Comparison of ENCODE assay signal across 7 mouse cellular contexts in genomic region chr12:108002436-108003189, GRCm38 (mm10). TPM values are rescaled to one million over a fixed set of nuclear protein-coding genes. Genes with fewer than 3 reads are reported as not detected.
A peak's percentile ranks its signal among the peaks of the same experiment; 100 is the strongest.
DNase-seq lines count a peak whose midpoint lies in the region; ATAC-seq and TF ChIP-seq lines count a peak whose summit lies in the region.

No protein-coding gene starts in this region.

- peak overlapping the region; percentile 71 for H3K9ac ChIP-seq in lung, embryonic 14.5 days
- peak overlapping the region; percentile 93 for H3K9ac ChIP-seq in embryonic facial prominence, embryonic 15.5 days
- H3K9ac ChIP-seq in intestine, embryonic 16.5 days (ENCODE audit: low read depth, low read length): peak overlapping the region; percentile 93
- H3K9ac ChIP-seq in neural tube, embryonic 14.5 days (replicated peaks; ENCODE audit: low read depth, low read length): peak overlapping the region; percentile 94

- H3K4me1 ChIP-seq in lung, embryonic 14.5 days (ENCODE audit: insufficient read depth): peaks cover 3% of the 10 kb centered on the region; the same call in 1 of the 2 replicates
- peaks cover 55% of the 10 kb centered on the region for H3K4me1 ChIP-seq in embryonic facial prominence, embryonic 15.5 days
- H3K4me1 ChIP-seq in intestine, embryonic 16.5 days (ENCODE audit: control insufficient read depth, insufficient read depth, low read length): peaks cover 34% of the 10 kb centered on the region
- peaks cover 20% of the 10 kb centered on the region for H3K4me1 ChIP-seq in neural tube, embryonic 14.5 days (ENCODE audit: control insufficient read depth, insufficient read depth, low read length)

- 1% methylated on average over 72 of the region's 78 CpGs for WGBS in lung, embryonic 14.5 days
- under 1% methylated on average over 59 of the region's 78 CpGs for WGBS in embryonic facial prominence, embryonic 15.5 days
- WGBS in intestine, embryonic 16.5 days: under 1% methylated on average over 72 of the region's 78 CpGs
- 0% methylated on average over 64 of the region's 78 CpGs for WGBS in neural tube, embryonic 14.5 days

- H3K27me3 ChIP-seq in lung, embryonic 14.5 days (ENCODE audit: insufficient read depth, low read length): peaks cover 59% of the 10 kb centered on the region
- H3K27me3 ChIP-seq in embryonic facial prominence, embryonic 15.5 days: no peaks in the 10 kb centered on the region
- peaks cover 12% of the 10 kb centered on the region; the same call in 1 of the 2 replicates for H3K27me3 ChIP-seq in intestine, embryonic 16.5 days (replicated peaks; ENCODE audit: control insufficient read depth, insufficient read depth, low read length)
- no peaks in the 10 kb centered on the region for H3K27me3 ChIP-seq in neural tube, embryonic 14.5 days (ENCODE audit: control insufficient read depth, insufficient read depth, low read length)

- TF ChIP-seq CTCF in lung, embryonic 14.5 days (IDR thresholded peaks at IDR 0.05; ENCODE audit: low read depth): no peak

- peak; percentile 70 for DNase-seq in lung, embryonic 14.5 days
- DNase-seq in lung, adult 18-20 months: no peak
- DNase-seq in right cerebral cortex, adult 2 months (ENCODE audit: low spot score in 2 of 2): no peak
- DNase-seq in spleen, postnatal 4 days (ENCODE audit: low spot score in 2 of 2): no peak

- no peaks in the 10 kb centered on the region for H3K9me3 ChIP-seq in lung, embryonic 14.5 days (ENCODE audit: low read depth, low read length)
- no peaks in the 10 kb centered on the region for H3K9me3 ChIP-seq in embryonic facial prominence, embryonic 15.5 days (replicated peaks)
- no peaks in the 10 kb centered on the region for H3K9me3 ChIP-seq in intestine, embryonic 16.5 days (ENCODE audit: control insufficient read depth, low read length)
- no peaks in the 10 kb centered on the region for H3K9me3 ChIP-seq in neural tube, embryonic 14.5 days (ENCODE audit: control insufficient read depth, low read length)

- peak; percentile 18; the same call in 1 of the 2 replicates for ATAC-seq in lung, embryonic 14.5 days (ENCODE audit: insufficient read depth)
- ATAC-seq in embryonic facial prominence, embryonic 15.5 days (ENCODE audit: insufficient number of reproducible peaks, low FRiP score, low TSS enrichment, low read depth): no peak
- no peak for ATAC-seq in intestine, embryonic 16.5 days
- no peak for ATAC-seq in neural tube, embryonic 14.5 days (ENCODE audit: low read depth)

- peak overlapping the region; percentile 95 for H3K4me2 ChIP-seq in lung, embryonic 14.5 days
- H3K4me2 ChIP-seq in embryonic facial prominence, embryonic 15.5 days (replicated peaks): peak overlapping the region; percentile 92
- peak overlapping the region; percentile 89 for H3K4me2 ChIP-seq in intestine, embryonic 16.5 days (ENCODE audit: low read depth, low read length)
- H3K4me2 ChIP-seq in neural tube, embryonic 14.5 days (ENCODE audit: low read depth, low read length): peak overlapping the region; percentile 81

- H3K27ac ChIP-seq in lung, embryonic 14.5 days (ENCODE audit: low read depth): peak overlapping the region; percentile 24; the same call in 1 of the 2 replicates
- peak overlapping the region; percentile 99 for H3K27ac ChIP-seq in embryonic facial prominence, embryonic 15.5 days (replicated peaks)
- peak overlapping the region; percentile 99 for H3K27ac ChIP-seq in intestine, embryonic 16.5 days (ENCODE audit: low read length)
- peak overlapping the region; percentile 96 for H3K27ac ChIP-seq in neural tube, embryonic 14.5 days (ENCODE audit: low read depth, low read length)

- H3K36me3 ChIP-seq in lung, embryonic 14.5 days (ENCODE audit: insufficient read depth): no peaks in the 10 kb centered on the region
- no peaks in the 10 kb centered on the region for H3K36me3 ChIP-seq in embryonic facial prominence, embryonic 15.5 days
- no peaks in the 10 kb centered on the region for H3K36me3 ChIP-seq in intestine, embryonic 16.5 days (ENCODE audit: control insufficient read depth, insufficient read depth, low read length)
- no peaks in the 10 kb centered on the region for H3K36me3 ChIP-seq in neural tube, embryonic 14.5 days (ENCODE audit: control insufficient read depth, insufficient read depth, low read length)

- H3K4me3 ChIP-seq in lung, embryonic 14.5 days (ENCODE audit: low read depth, low read length): peak overlapping the region; percentile 75
- peak overlapping the region; percentile 84 for H3K4me3 ChIP-seq in embryonic facial prominence, embryonic 15.5 days (replicated peaks)
- peak overlapping the region; percentile 89 for H3K4me3 ChIP-seq in intestine, embryonic 16.5 days (ENCODE audit: low read length)
- H3K4me3 ChIP-seq in neural tube, embryonic 14.5 days (ENCODE audit: low read depth, low read length): peak overlapping the region; percentile 81

RNA-seq across cellular contexts. Expression of gene Bcl11b, which starts 0.8 kb away (rescaled TPM):
- polyA plus RNA-seq in lung, embryonic 14.5 days (2014; fragmentation: Nextera tagmentation; extraction: Ambion mirVana): 4.0 and 4.4 TPM in 2 replicates
- 27.0 and 28.8 TPM in 2 replicates for polyA plus RNA-seq in embryonic facial prominence, embryonic 15.5 days (2015; fragmentation: Nextera tagmentation; extraction: Ambion mirVana)
- 3.4 and 5.5 TPM in 2 replicates for polyA plus RNA-seq in intestine, embryonic 16.5 days (2015; fragmentation: Nextera tagmentation; extraction: Ambion mirVana)
- 38.0 and 38.2 TPM in 2 replicates for polyA plus RNA-seq in neural tube, embryonic 14.5 days (2014; fragmentation: Nextera tagmentation; extraction: Ambion mirVana)

Comparison
In these comparisons a context has a peak if more than half of its experiments do, and no peak if none do; other contexts are left out.
1. H3K27ac ChIP-seq: peak in every context shown above with its lines; median percentile 99 in embryonic facial prominence, embryonic 15.5 days; 99 in intestine, embryonic 16.5 days; 96 in neural tube, embryonic 14.5 days; 24 in lung, embryonic 14.5 days.